Mouse (Mus musculus): Measurements from ENCODE around the gene Aim2. TPM values are rescaled to one million over a fixed set of nuclear protein-coding genes. Genes with fewer than 3 reads are reported as not detected.

Gene Aim2
- total RNA-seq, 2 experiments from 2014 or later: 56.5 to 67.4 TPM

- peak; percentile 32; the same call in 1 of the 2 replicates for ATAC-seq (replicated peaks; ENCODE audit: poor library complexity)
Measured at GRCm38 (mm10) chr1:173343934-173344333, 6.7 kb upstream of the Aim2 start.

- ATAC-seq (replicated peaks; ENCODE audit: poor library complexity): no peak
Measured at GRCm38 (mm10) chr1:173345112-173345511, 5.6 kb upstream of the Aim2 start.

- ATAC-seq (replicated peaks; ENCODE audit: poor library complexity): no peak
Measured at GRCm38 (mm10) chr1:173348527-173348926, 2.2 kb upstream of the Aim2 start.

- no peak for ATAC-seq (replicated peaks; ENCODE audit: poor library complexity)
Measured at GRCm38 (mm10) chr1:173349192-173349591, 1.5 kb upstream of the Aim2 start.

- ATAC-seq (replicated peaks; ENCODE audit: poor library complexity): peak; percentile 93
Measured at GRCm38 (mm10) chr1:173349946-173350345, 733 bp upstream of the Aim2 start.

GRCm38 (mm10) chr1:173355107-173355846, 4.6 kb downstream of the Aim2 start:
- ATAC-seq (replicated peaks; ENCODE audit: poor library complexity): no peak

GRCm38 (mm10) chr1:173356699-173357098, 6.0 kb downstream of the Aim2 start:
- ATAC-seq (replicated peaks; ENCODE audit: poor library complexity): peak; percentile 57; the same call in 1 of the 2 replicates

- no peak for ATAC-seq (replicated peaks; ENCODE audit: poor library complexity)
Measured at GRCm38 (mm10) chr1:173357799-173358198, 7.1 kb downstream of the Aim2 start.

- no peak for ATAC-seq (replicated peaks; ENCODE audit: poor library complexity)
Measured at GRCm38 (mm10) chr1:173359590-173360290, 9.1 kb downstream of the Aim2 start.

- peak; percentile 81 for ATAC-seq (replicated peaks; ENCODE audit: poor library complexity)
Measured at GRCm38 (mm10) chr1:173361651-173362050, 11.0 kb downstream of the Aim2 start.

- ATAC-seq (replicated peaks; ENCODE audit: poor library complexity): no peak
Measured at GRCm38 (mm10) chr1:173363436-173363835, 12.8 kb downstream of the Aim2 start.

- ATAC-seq (replicated peaks; ENCODE audit: poor library complexity): no peak
Measured at GRCm38 (mm10) chr1:173364125-173364800, 13.6 kb downstream of the Aim2 start.

- ATAC-seq (replicated peaks; ENCODE audit: poor library complexity): peak; percentile 71
Measured at GRCm38 (mm10) chr1:173365970-173366409, 15.3 kb downstream of the Aim2 start.

- peak; percentile 24 for ATAC-seq (replicated peaks; ENCODE audit: poor library complexity)
Measured at GRCm38 (mm10) chr1:173366701-173367355, 16.1 kb downstream of the Aim2 start.

- no peak for ATAC-seq (replicated peaks; ENCODE audit: poor library complexity)
Measured at GRCm38 (mm10) chr1:173367356-173368046, 16.8 kb downstream of the Aim2 start, which contains the start of gene Cadm3. TSS of gene Cadm3 (minus strand) at chr1:173367695.

GRCm38 (mm10) chr1:173369611-173370010, 18.9 kb downstream of the Aim2 start:
- no peak for ATAC-seq (replicated peaks; ENCODE audit: poor library complexity)

GRCm38 (mm10) chr1:173370456-173370855, 19.8 kb downstream of the Aim2 start:
- no peak for ATAC-seq (replicated peaks; ENCODE audit: poor library complexity)

GRCm38 (mm10) chr1:173371586-173371985, 20.9 kb downstream of the Aim2 start:
- ATAC-seq (replicated peaks; ENCODE audit: poor library complexity): no peak

- peak; percentile 64 for ATAC-seq (replicated peaks; ENCODE audit: poor library complexity)
Measured at GRCm38 (mm10) chr1:173374020-173374419, 23.3 kb downstream of the Aim2 start.

- ATAC-seq (replicated peaks; ENCODE audit: poor library complexity): peak; percentile 98
Measured at GRCm38 (mm10) chr1:173377380-173378112, 26.9 kb downstream of the Aim2 start.
